Mouse (Mus musculus) brain, embryonic 14.5 days (tissue): ENCODE data around the gene Obscn.

ENCODE experiments used
- CTCF ChIP-seq: fragments of 200-500 bp; IDR thresholded peaks from 2 replicates; pipeline ENCODE4 v1.5.1; 2012; ENCODE audit warnings: inconsistent platforms, mild to moderate bottlenecking, moderate library complexity, borderline replicate concordance; ENCODE audit not compliant: insufficient read depth, insufficient read length; ENCODE audit errors: extremely low read depth
- POLR2A ChIP-seq: fragments of 200-500 bp; IDR thresholded peaks from 2 replicates; pipeline ENCODE4 v1.6.1; 2012; ENCODE audit warnings: mild to moderate bottlenecking, inconsistent platforms, borderline replicate concordance; ENCODE audit not compliant: poor library complexity, insufficient read depth, insufficient read length, severe bottlenecking; ENCODE audit errors: extremely low read depth

GRCm38 (mm10) chr11:59102324-59102723 lies 33.9 kb downstream of the Obscn start:
- TF ChIP-seq POLR2A (no peak), CTCF (peak; percentile 27; the same call in 1 of the 2 replicates)
